21 mouse cellular contexts compared by ENCODE assay signal in genomic region chr4:110218819-110219218, GRCm38 (mm10).
DNase-seq lines count a peak whose midpoint lies in the region; ATAC-seq lines count a peak whose summit lies in the region.
"Had no signal": no experiment of that assay in that cellular context is flagged by ENCODE, and none has a peak within 500 bp of the region (broad histone marks: within the 10 kb centered on the region; RNA-seq: fewer than 3 reads in every experiment).

No protein-coding gene starts in this region.

- H3K4me3 ChIP-seq in hindbrain, embryonic 10.5 days, result no peak overlapping the region
- H3K4me3 ChIP-seq in hindbrain, embryonic 14.5 days (replicated peaks; ENCODE audit: low read length), result no peak overlapping the region
- H3K4me3 ChIP-seq in neural tube, embryonic 13.5 days, result no peak overlapping the region
- H3K4me3 ChIP-seq in neural tube, embryonic 15.5 days (replicated peaks), result no peak overlapping the region
- H3K4me3 ChIP-seq: embryonic facial prominence, embryonic 15.5 days; erythroblast, embryonic 14.5 days; forebrain, embryonic 10.5 days; gastrocnemius, adult 2 months; heart, embryonic 10.5 days; hindbrain, embryonic 13.5 days had no signal

- 88% methylated on average over 5 of the region's 5 CpGs for WGBS in hindbrain, embryonic 10.5 days
- 90% methylated on average over 5 of the region's 5 CpGs for WGBS in hindbrain, embryonic 14.5 days
- 83% methylated on average over 5 of the region's 5 CpGs for WGBS in neural tube, embryonic 13.5 days
- WGBS in neural tube, embryonic 15.5 days, result 91% methylated on average over 5 of the region's 5 CpGs

- peaks cover 81% of the 10 kb centered on the region for H3K36me3 ChIP-seq in hindbrain, embryonic 10.5 days
- peaks cover 52% of the 10 kb centered on the region for H3K36me3 ChIP-seq in hindbrain, embryonic 14.5 days (replicated peaks; ENCODE audit: control insufficient read depth, insufficient read depth)
- peaks cover 53% of the 10 kb centered on the region for H3K36me3 ChIP-seq in neural tube, embryonic 13.5 days
- H3K36me3 ChIP-seq in neural tube, embryonic 15.5 days, result peaks cover 9% of the 10 kb centered on the region; the same call in 1 of the 2 replicates
- H3K36me3 ChIP-seq: embryonic facial prominence, embryonic 15.5 days; heart, embryonic 10.5 days had no signal

- no peak for ATAC-seq in hindbrain, embryonic 14.5 days (ENCODE audit: low FRiP score)
- no peak for ATAC-seq in neural tube, embryonic 13.5 days (ENCODE audit: low read depth)
- ATAC-seq in neural tube, embryonic 15.5 days (ENCODE audit: low FRiP score), result no peak
- ATAC-seq: forebrain, embryonic 14.5 days had no signal

- H3K4me2 ChIP-seq in hindbrain, embryonic 14.5 days (replicated peaks), result no peak overlapping the region
- H3K4me2 ChIP-seq in neural tube, embryonic 13.5 days, result no peak overlapping the region
- H3K4me2 ChIP-seq in neural tube, embryonic 15.5 days, result no peak overlapping the region
- H3K4me2 ChIP-seq: embryonic facial prominence, embryonic 15.5 days; hindbrain, embryonic 13.5 days had no signal

- no peaks in the 10 kb centered on the region for H3K9me3 ChIP-seq in hindbrain, embryonic 10.5 days
- no peaks in the 10 kb centered on the region for H3K9me3 ChIP-seq in hindbrain, embryonic 14.5 days (ENCODE audit: control insufficient read depth, low read length)
- no peaks in the 10 kb centered on the region for H3K9me3 ChIP-seq in neural tube, embryonic 13.5 days
- no peaks in the 10 kb centered on the region for H3K9me3 ChIP-seq in neural tube, embryonic 15.5 days (replicated peaks)
- H3K9me3 ChIP-seq: embryonic facial prominence, embryonic 15.5 days; forebrain, embryonic 10.5 days; heart, embryonic 10.5 days; hindbrain, embryonic 13.5 days had no signal

- peaks cover 10% of the 10 kb centered on the region for H3K4me1 ChIP-seq in hindbrain, embryonic 10.5 days (replicated peaks)
- peaks cover 12% of the 10 kb centered on the region for H3K4me1 ChIP-seq in hindbrain, embryonic 14.5 days (replicated peaks; ENCODE audit: control insufficient read depth, insufficient read depth, low read length)
- H3K4me1 ChIP-seq in neural tube, embryonic 13.5 days (replicated peaks), result peaks cover 17% of the 10 kb centered on the region
- H3K4me1 ChIP-seq in neural tube, embryonic 15.5 days, result 0 out of 2 replicates have a peak, but pooled peaks cover under 1% of the 10 kb centered on the region
- H3K4me1 ChIP-seq: embryonic facial prominence, embryonic 15.5 days had no signal

- H3K27me3 ChIP-seq in hindbrain, embryonic 10.5 days (ENCODE audit: insufficient read depth, poor library complexity, severe bottlenecking), result no peaks in the 10 kb centered on the region
- no peaks in the 10 kb centered on the region for H3K27me3 ChIP-seq in hindbrain, embryonic 14.5 days (ENCODE audit: control insufficient read depth, insufficient read depth, low read length)
- no peaks in the 10 kb centered on the region for H3K27me3 ChIP-seq in neural tube, embryonic 13.5 days
- no peaks in the 10 kb centered on the region for H3K27me3 ChIP-seq in neural tube, embryonic 15.5 days (replicated peaks)
- H3K27me3 ChIP-seq: embryonic facial prominence, embryonic 15.5 days; hindbrain, embryonic 13.5 days had no signal

- DNase-seq in hindbrain, embryonic 10.5 days (ENCODE audit: low spot score), result peak; percentile 1
- no peak for DNase-seq in hindbrain, embryonic 14.5 days (ENCODE audit: low spot score)
- DNase-seq in left cerebral cortex, adult 9 months (ENCODE audit: low spot score in 2 of 2), result peak; percentile 51 to 59
- DNase-seq in thymus, postnatal 14 days, result no peak
- DNase-seq: adrenal gland, adult 2 months; adrenal gland, postnatal 25 days; cerebellum, adult 8-10 months; cerebellum, postnatal 14 days; embryo, embryonic 11 days; gastrocnemius, adult 2 months; gastrocnemius, postnatal 25 days; heart, postnatal 10 days; heart, postnatal 4 days had no signal

- H3K9ac ChIP-seq in hindbrain, embryonic 14.5 days, result no peak overlapping the region
- H3K9ac ChIP-seq in neural tube, embryonic 13.5 days, result no peak overlapping the region
- no peak overlapping the region for H3K9ac ChIP-seq in neural tube, embryonic 15.5 days (replicated peaks)
- H3K9ac ChIP-seq: embryonic facial prominence, embryonic 15.5 days; hindbrain, embryonic 13.5 days had no signal

- H3K27ac ChIP-seq in hindbrain, embryonic 10.5 days, result no peak overlapping the region
- no peak overlapping the region for H3K27ac ChIP-seq in hindbrain, embryonic 14.5 days
- 0 out of 2 replicates have a peak overlapping the region, but pooled peaks have one; percentile 18 for H3K27ac ChIP-seq in neural tube, embryonic 13.5 days (replicated peaks)
- H3K27ac ChIP-seq in neural tube, embryonic 15.5 days (replicated peaks), result no peak overlapping the region
- H3K27ac ChIP-seq: embryonic facial prominence, embryonic 15.5 days; forebrain, embryonic 10.5 days; gastrocnemius, adult 2 months; heart, embryonic 10.5 days; hindbrain, embryonic 13.5 days had no signal

Comparison
In these comparisons a context has a peak if more than half of its experiments do, and no peak if none do; other contexts are left out.
1. DNase-seq: peak in hindbrain, embryonic 10.5 days (single experiment) and left cerebral cortex, adult 9 months (2 of 2); none in hindbrain, embryonic 14.5 days (single experiment) and thymus, postnatal 14 days (single experiment).